Mouse (Mus musculus): ENCODE measurements around the gene Tmem45a.
A peak's percentile ranks its signal among the peaks of the same experiment; 100 is the strongest.

Tmem45a gene

GRCm38 (mm10) chr16:56795481-56796139 lies 90.4 kb downstream of the Tmem45a start, which contains the start of gene Adgrg7:
Adgrg7 (minus strand) TSS chr16:56795855.
- DNase-seq (ENCODE audit: low spot score): no peak

GRCm38 (mm10) chr16:56794383-56795144 lies 91.4 kb downstream of the Tmem45a start:
- DNase-seq (ENCODE audit: low spot score): no peak

GRCm38 (mm10) chr16:56793778-56794177 lies 92.2 kb downstream of the Tmem45a start:
- DNase-seq (ENCODE audit: low spot score): no peak

GRCm38 (mm10) chr16:56785943-56786342 lies 100.0 kb downstream of the Tmem45a start:
- no peak for DNase-seq (ENCODE audit: low spot score)

- peak; percentile 83 for DNase-seq (ENCODE audit: low spot score)
Observed at GRCm38 (mm10) chr16:56771163-56772105, 114.5 kb downstream of the Tmem45a start.
